Comparison of ENCODE assay signal across 9 mouse cellular contexts in genomic region chr7:27273739-27274351, GRCm38 (mm10). TPM values are rescaled to one million over a fixed set of nuclear protein-coding genes. Genes with fewer than 3 reads are reported as not detected.
DNase-seq lines count a peak whose midpoint lies in the region; ATAC-seq and TF ChIP-seq lines count a peak whose summit lies in the region.
"Had no signal": no experiment of that assay in that cellular context is flagged by ENCODE, and none has a peak within 500 bp of the region (broad histone marks: within the 10 kb centered on the region; RNA-seq: fewer than 3 reads in every experiment).

No protein-coding gene starts in this region.

- H3K27me3 ChIP-seq in heart, postnatal 0 days (ENCODE audit: control insufficient read depth, insufficient read depth, low read length) = no peaks in the 10 kb centered on the region
- H3K27me3 ChIP-seq in lung, embryonic 15.5 days = no peaks in the 10 kb centered on the region

- no peaks in the 10 kb centered on the region for H3K9me3 ChIP-seq in heart, postnatal 0 days (replicated peaks; ENCODE audit: control insufficient read depth, low read length)
- no peaks in the 10 kb centered on the region for H3K9me3 ChIP-seq in lung, embryonic 15.5 days

- H3K9ac ChIP-seq in heart, postnatal 0 days (replicated peaks; ENCODE audit: low read depth, low read length) = no peak overlapping the region
- no peak overlapping the region for H3K9ac ChIP-seq in lung, embryonic 15.5 days

- TF ChIP-seq EP300 in heart, postnatal 0 days (IDR thresholded peaks at IDR 0.05; ENCODE audit: low read depth) = no peak

- no peak overlapping the region for H3K27ac ChIP-seq in heart, postnatal 0 days (ENCODE audit: low read depth)
- H3K27ac ChIP-seq in lung, embryonic 15.5 days = no peak overlapping the region
- H3K27ac ChIP-seq: macrophage had no signal

- WGBS in heart, postnatal 0 days = 54% methylated on average over 32 of the region's 32 CpGs
- WGBS in lung, embryonic 15.5 days = 46% methylated on average over 32 of the region's 32 CpGs

- TF ChIP-seq CTCF in heart, postnatal 0 days (IDR thresholded peaks at IDR 0.05; ENCODE audit: low read depth) = peak; percentile 42

- DNase-seq in cerebellum, postnatal 14 days = peak; percentile 53 to 74
- DNase-seq in spleen, postnatal 4 days (ENCODE audit: low spot score in 2 of 2) = peak; percentile 40 to 70
- DNase-seq in spleen, adult 18-20 months = no peak
- no peak for DNase-seq in heart, postnatal 0 days (ENCODE audit: low spot score)
- peak; percentile 72 for DNase-seq in thymus, postnatal 4 days
- DNase-seq in frontal cortex, postnatal 14 days (ENCODE audit: low spot score in 2 of 2) = no peak

- no peak overlapping the region for H3K4me3 ChIP-seq in heart, postnatal 0 days (ENCODE audit: low read depth, low read length)
- H3K4me3 ChIP-seq in lung, embryonic 15.5 days = peak overlapping the region; percentile 17; the same call in 1 of the 2 replicates

- no peaks in the 10 kb centered on the region for H3K4me1 ChIP-seq in heart, postnatal 0 days (ENCODE audit: control insufficient read depth, insufficient read depth)
- 0 out of 2 replicates have a peak, but pooled peaks cover 3% of the 10 kb centered on the region for H3K4me1 ChIP-seq in lung, embryonic 15.5 days

- no peak overlapping the region for H3K4me2 ChIP-seq in heart, postnatal 0 days (ENCODE audit: low read depth, low read length)
- H3K4me2 ChIP-seq in lung, embryonic 15.5 days = peak overlapping the region; percentile 27; the same call in 1 of the 2 replicates

- ATAC-seq in cerebellum, adult (ENCODE audit: insufficient number of reproducible peaks, low FRiP score, low TSS enrichment) = no peak
- 0 out of 2 replicates have a peak, but pooled peaks have one; percentile 39 for ATAC-seq in heart, postnatal 0 days (ENCODE audit: insufficient read depth, low read depth)
- ATAC-seq in lung, embryonic 15.5 days (ENCODE audit: borderline replicate concordance, extremely low read depth, low FRiP score, low TSS enrichment) = peak; percentile 47; the same call in 1 of the 2 replicates

- H3K36me3 ChIP-seq in heart, postnatal 0 days (replicated peaks; ENCODE audit: control insufficient read depth, insufficient read depth, low read length) = peaks cover 22% of the 10 kb centered on the region
- peaks cover 78% of the 10 kb centered on the region for H3K36me3 ChIP-seq in lung, embryonic 15.5 days

RNA-seq across cellular contexts. Expression of gene Numbl, which starts 15.6 kb away (rescaled TPM):
- total RNA-seq in heart, postnatal 0 days (2014; rRNA removed; ENCODE audit: low replicate concordance) = 15.9 and 23.5 TPM in 2 replicates
- 5.6 and 6.2 TPM in 2 replicates for polyA plus RNA-seq in heart, postnatal 0 days (2015; fragmentation: Nextera tagmentation; extraction: Ambion mirVana)
- 23.6 and 23.8 TPM in 2 replicates for polyA plus RNA-seq in lung, embryonic 15.5 days (2015; fragmentation: Nextera tagmentation; extraction: Ambion mirVana)

RNA-seq across cellular contexts. Expression of gene Coq8b, which starts 41.0 kb away (rescaled TPM):
- 5.8 and 7.2 TPM in 2 replicates for total RNA-seq in heart, postnatal 0 days (2014; rRNA removed; ENCODE audit: low replicate concordance)
- polyA plus RNA-seq in heart, postnatal 0 days (2015; fragmentation: Nextera tagmentation; extraction: Ambion mirVana) = 10.1 and 11.0 TPM in 2 replicates
- polyA plus RNA-seq in lung, embryonic 15.5 days (2015; fragmentation: Nextera tagmentation; extraction: Ambion mirVana) = 20.3 and 20.4 TPM in 2 replicates

RNA-seq across cellular contexts. Expression of gene Itpkc, which starts 45.4 kb away (rescaled TPM):
- total RNA-seq in heart, postnatal 0 days (2014; rRNA removed; ENCODE audit: low replicate concordance) = 5.8 and 14.7 TPM in 2 replicates
- polyA plus RNA-seq in heart, postnatal 0 days (2015; fragmentation: Nextera tagmentation; extraction: Ambion mirVana) = 1.2 and 1.3 TPM in 2 replicates
- polyA plus RNA-seq in lung, embryonic 15.5 days (2015; fragmentation: Nextera tagmentation; extraction: Ambion mirVana) = 5.1 and 5.4 TPM in 2 replicates

Comparison
In these comparisons a context has a peak if more than half of its experiments do, and no peak if none do; other contexts are left out.
1. DNase-seq: peak in cerebellum, postnatal 14 days (2 of 2), spleen, postnatal 4 days (2 of 2) and thymus, postnatal 4 days (single experiment); none in spleen, adult 18-20 months (0 of 2), heart, postnatal 0 days (single experiment) and frontal cortex, postnatal 14 days (0 of 2).